Mouse (Mus musculus): ENCODE data around the gene Swi5.

Gene Swi5

DNA sequence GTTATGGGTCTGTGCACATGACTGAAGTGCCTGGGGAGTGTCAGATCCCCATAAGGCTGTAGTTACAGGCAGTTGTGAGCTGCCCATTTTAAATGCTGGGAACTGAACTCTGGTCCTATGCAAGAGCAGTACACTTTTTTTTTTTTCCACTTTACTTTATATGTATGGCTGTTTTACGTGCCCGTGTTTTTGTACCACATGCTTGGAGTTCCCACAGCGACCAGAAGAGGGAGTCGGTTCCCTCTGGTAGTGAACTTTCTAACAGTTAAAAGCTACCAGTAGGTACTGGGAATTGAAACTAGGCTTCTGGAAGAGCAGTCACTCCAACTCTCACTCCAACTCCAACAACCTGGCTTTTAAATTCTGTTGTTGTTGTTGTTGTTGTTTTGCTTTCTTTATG, 27.2 kb downstream of the Swi5 start:
- no peak for DNase-seq (ENCODE audit: low spot score in 2 of 2)

DNA sequence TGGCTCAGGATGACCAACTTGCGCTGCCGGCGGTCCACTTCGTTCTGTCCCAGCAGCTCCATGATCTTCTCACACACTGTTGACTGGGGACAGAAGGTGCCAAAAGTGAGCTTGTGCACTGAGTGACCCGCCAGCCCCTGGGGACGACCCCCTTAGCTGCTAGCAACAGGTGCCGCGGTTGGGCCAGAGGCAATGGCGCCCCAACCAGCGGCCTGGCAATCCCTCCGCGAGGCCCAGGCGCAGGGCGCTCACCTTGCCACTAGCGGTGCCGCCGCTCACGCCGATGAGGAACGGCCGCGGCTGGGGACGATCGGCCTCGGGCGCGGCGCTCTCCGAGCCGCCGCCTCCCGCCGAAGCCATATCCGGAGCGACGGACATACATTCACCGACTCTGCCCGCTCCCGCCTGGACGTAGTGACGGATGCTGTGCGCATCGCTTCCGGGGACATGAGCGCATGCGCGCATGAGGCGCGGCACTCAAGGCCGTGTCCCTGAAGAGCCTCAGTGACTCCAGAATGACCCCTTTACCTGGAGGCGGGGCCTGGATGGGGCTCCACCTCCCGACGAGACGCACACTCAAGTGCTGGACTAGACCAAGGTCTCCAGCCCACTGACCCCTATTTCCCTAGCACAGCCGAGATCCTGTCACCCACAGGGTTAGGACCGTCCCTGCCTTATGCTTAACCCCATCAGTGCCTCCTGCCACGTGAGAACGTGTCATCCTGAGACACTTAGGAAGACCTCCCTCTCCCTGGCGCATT, 28.0 kb downstream of the Swi5 start, which contains the start of gene Uck1:
Gene Uck1, minus strand, starts transcription at position 503 of the 761 bp plus-strand sequence.
- peak; percentile 82 to 87 for DNase-seq (ENCODE audit: low spot score in 2 of 2)

DNA sequence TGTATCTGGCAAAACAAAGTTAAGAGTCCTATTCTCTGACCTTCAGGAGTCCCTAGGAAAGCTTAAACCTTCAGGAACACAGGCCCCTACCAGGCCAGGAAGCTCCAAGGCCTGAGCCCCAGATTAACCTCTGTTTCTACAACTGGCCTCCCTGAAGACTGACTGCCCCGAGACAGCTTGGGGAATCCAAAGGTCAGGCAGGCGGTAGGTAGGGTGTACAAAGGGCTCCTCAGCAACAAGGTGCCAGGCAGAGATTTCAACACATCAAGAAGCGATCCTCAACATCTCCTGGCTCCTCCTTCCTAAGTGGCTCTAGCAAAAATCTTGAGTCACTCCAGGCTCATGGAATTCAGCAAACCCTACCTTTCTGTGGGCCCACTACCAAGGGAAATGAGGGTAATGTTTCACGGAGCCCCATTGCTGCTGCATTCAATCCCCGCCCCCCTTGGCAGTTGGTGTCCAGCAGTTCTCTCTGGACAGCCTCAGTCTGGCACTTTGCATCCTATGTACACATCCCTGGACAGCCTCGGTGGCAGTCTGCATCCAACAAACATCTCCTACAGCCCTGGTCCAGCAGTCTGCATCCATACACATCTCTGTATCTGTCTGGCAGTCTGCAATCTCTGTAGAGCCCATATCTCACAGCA, 28.9 kb downstream of the Swi5 start:
- DNase-seq (ENCODE audit: low spot score in 2 of 2): no peak

DNA sequence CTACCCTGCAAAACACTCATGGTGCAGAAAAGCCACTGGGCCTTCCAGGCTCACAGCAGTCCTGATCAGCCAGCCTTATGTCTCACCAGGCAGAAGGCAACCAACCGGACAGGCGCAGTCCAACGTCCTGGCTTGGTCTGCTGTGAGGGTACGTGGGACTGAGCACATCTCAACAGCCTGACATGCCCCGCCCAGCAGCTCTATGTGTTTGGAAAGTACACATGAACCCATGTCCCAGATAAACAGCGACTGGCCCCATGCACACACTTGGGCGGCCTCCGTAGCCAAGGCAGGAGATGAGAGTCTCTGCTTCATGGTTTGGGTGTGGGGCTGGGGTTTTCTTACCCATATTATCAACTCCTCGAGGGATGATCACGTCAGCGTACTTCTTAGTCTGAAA, 31.6 kb downstream of the Swi5 start:
- no peak for DNase-seq (ENCODE audit: low spot score in 2 of 2)

GRCm38 (mm10) chr2:32254563-32254962, 33.3 kb downstream of the Swi5 start:
- no peak for DNase-seq (ENCODE audit: low spot score in 2 of 2)

- DNase-seq (ENCODE audit: low spot score in 2 of 2): no peak
Observed at GRCm38 (mm10) chr2:32253352-32253751, 34.5 kb downstream of the Swi5 start.

DNA sequence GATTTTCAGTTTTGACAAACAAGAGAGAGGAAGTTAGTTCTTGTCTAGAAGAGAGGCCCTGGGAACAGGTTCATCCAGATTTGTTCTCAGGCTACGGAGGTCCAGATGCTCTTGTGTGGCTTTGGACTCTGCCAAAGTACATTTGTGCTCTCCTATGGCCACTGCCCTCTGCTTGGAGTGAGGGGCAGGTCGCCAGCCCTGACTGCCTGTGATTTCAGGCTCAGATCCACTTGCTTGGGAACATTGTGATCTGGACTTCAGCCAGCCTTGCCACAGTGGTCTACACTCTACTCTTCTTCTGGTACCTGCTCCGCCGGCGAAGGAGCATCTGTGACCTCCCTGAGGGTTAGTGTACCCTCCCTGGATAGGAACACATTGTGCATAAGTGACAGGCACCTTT, 35.2 kb downstream of the Swi5 start:
- DNase-seq (ENCODE audit: low spot score in 2 of 2): no peak

DNA sequence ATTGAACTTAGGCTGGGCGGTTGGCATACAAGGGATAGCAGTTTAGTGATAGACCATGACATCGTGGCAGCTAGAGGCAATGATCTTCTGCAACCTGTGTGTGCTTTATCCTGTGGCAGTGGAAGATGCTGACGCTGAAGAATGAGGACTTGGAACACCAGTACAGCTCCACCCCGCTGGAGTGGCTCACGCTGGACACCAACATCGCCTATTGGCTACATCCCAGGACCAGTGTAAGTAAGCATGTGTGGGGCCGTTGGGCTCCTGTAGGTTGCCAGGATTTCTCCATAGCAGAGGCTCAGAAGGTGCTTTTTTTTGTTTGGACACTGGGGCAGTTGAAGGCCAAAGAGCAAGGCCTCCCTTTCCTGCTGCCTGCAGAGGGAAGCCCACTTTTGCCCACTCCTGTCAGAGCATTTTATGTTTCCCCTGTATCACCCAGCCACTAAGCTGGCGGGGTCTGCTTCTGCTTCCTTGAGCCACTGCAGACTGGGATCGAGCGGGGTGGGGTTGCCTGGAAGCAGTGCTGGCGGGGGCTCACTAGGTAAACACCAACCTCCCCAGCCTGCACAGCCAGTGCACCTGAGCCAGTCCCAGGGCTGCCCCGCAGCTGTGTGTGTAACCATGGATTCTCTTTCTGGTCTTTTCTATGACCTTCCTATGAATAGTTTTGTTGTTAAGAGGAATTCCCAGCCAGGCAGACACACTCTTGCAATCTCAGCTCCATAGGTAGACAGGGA, 35.9 kb downstream of the Swi5 start:
- no peak for DNase-seq (ENCODE audit: low spot score in 2 of 2)

DNA sequence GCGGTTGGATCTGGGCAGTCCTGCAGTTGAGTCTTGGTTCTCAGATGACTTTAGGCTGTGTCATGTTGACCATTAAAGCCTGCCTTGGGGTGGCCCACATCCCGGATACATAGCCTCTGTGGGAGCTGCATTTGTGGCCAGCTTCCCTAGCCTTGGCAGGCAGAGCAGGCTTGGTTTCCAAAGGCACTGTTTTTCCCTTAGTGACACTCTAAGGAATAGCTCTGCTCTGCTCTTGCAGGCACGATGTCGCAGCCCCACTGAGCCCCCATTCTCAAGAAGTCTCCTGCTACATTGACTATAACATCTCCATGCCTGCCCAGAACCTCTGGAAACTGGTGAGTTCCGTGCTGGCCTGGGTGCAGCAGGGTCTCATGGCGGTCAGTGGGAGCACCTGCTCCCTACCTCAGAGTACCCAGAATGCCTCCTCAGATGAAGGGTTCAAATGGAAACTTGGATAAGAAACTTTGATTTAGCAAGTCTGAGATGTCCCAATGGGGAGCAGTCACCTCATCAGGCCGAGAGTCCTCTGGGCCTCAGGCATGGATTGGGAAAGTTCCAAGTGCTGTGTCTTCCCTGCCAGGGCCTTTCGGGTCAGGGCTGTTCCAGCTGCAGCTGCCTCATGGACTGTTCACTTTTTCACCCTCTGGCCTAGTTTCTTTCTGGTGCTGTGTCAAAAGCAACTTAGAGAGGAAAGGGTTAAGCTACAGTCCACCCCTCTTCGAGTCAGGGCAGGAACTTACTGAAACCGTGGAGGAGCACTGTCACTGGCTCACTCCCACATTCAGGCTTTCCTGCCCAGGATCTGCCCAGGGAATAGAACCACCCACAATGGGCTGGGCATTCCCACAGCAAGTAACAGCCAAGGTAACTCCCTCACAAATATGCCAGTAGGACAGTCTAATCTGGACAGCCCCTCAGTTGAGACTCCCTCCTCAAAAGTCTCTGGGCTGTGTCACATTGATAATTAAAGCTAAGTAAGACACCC, 39.2 kb downstream of the Swi5 start:
- DNase-seq (ENCODE audit: low spot score in 2 of 2): no peak

DNA sequence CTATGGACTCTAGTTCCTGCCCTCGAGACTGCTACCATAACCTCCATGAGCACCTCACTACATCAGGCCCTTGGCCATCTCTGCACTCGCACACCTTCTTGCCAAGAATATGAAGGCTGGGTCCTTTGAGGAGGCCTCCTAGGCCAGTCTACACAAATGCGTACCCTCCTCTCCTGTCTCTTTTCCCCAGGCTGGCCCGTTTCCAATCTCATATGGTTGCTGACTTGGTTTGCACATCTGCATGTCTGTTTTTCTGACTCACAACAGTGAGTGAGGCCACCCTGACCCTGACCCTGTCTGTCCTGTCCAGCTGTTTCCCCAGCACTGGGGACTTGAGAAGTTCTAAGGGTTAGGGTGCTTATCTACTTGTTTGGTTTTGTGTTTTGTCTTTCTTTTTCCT, 41.1 kb downstream of the Swi5 start:
- DNase-seq (ENCODE audit: low spot score in 2 of 2): no peak

DNA sequence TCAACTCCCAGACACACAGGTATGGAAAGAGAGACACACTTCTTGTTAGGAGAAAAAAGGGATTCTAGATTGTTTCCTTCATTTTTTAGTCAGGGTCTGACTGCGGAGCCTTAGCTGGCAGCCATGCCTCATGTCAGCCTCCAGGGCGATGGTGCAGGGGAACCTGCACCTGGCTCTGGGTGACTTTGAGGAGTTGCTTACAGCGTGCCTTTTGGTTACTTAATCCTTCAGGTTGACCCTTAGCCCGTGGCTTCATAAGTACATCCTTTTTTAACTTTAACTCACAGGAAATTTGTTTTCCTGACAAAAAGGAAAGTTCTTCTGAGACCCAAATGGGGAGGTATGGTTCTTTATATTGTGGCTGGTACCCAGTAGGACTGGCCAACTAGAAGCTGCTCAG, 44.9 kb downstream of the Swi5 start:
- no peak for DNase-seq (ENCODE audit: low spot score in 2 of 2)

DNA sequence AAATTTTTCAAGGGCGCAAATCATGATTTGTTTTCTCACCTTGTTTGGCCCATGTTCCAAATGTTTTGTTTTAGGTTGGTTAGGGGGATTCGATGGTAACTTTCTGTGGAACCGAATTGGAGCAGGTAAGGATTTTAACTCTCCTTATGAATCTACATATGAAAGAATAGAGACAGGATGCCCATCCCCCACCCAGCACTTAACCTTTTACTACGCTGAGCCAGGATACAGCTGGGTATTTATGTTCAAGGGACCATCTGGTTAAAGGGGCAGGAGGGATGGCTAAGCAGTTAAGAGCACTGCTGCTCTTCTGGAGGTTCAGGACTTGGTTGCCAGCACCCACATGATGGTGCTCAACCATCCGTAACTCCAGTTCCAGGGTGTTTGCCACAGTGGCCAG, 47.3 kb downstream of the Swi5 start:
- DNase-seq (ENCODE audit: low spot score in 2 of 2): no peak

DNA sequence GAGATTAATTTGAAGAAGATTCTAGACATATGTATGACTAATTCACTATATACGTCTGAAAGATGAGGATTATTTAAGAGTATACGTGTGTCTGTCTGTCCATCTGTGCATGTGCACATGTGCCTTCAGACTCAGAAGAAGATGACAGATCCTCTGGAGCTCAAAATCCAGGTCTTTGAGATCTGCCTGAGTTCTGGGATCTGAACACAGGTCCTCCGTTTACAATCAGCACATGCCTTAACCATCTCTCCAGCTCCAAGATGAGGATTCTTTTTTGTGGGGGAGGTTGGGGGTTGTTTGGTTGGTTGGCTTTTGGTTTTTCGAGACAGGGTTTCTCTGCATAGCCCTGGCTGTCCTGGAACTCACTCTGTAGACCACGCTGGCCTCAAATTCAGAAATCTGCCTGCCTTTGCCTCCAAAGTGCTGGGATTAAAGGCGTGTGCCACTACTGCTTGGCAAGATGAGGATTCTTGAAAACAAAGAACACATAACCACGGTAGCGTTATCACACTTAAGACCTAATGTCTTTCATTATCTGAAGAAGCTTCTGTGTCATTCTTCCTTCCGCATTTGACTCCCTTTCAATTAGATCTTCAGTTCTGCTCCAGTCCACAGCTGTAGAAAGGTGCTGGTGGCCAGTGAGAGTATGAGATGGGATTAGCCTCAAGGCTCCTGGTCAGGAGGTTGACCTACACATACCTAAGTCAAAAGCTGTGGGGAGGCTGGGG, 49.0 kb downstream of the Swi5 start:
- no peak for DNase-seq (ENCODE audit: low spot score in 2 of 2)

- no peak for DNase-seq (ENCODE audit: low spot score in 2 of 2)
Observed at GRCm38 (mm10) chr2:32237571-32237970, 50.3 kb downstream of the Swi5 start.

DNA sequence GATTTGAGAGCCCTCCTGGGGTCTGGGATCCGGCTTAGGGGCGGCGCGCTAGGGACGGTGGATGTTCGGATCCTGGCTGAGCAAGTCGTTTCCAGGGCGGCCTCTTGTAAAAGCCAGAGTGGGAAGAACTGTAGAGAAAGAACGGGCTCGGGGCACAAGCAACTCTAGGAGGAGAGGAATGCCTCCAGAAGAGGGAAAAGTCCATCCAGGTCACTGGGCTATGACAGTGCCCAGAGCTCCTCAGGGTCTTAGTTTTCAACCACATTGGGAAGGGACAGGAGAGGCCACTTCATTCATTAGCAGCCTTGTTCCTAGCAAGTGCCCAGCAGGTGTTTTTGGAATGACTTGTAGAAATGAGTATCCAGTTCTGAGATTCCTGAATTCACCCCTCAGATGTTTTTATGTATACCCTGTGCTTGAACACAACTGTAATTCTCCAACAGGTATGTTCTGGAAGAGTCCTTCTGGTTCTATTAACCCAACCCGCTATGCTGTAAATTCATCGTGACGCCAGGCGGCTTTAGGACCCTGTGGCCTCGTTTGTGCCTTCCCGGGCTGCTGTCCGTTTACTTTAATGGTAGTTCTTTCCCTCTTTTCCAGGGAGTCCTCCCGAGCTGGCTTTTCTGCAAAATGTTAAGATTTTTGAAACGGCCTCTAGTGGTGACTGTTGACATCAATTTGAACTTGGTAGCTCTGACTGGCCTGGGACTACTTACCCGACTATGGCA, 51.0 kb downstream of the Swi5 start:
- DNase-seq (ENCODE audit: low spot score in 2 of 2): peak in 1 of 2 experiments; percentile 42

GRCm38 (mm10) chr2:32235886-32236759, 51.8 kb downstream of the Swi5 start, which contains the start of gene Pomt1:
TSS of gene Pomt1 (plus strand) at chr2:32236590.
- DNase-seq (ENCODE audit: low spot score in 2 of 2): peak; percentile 84 to 89

DNA sequence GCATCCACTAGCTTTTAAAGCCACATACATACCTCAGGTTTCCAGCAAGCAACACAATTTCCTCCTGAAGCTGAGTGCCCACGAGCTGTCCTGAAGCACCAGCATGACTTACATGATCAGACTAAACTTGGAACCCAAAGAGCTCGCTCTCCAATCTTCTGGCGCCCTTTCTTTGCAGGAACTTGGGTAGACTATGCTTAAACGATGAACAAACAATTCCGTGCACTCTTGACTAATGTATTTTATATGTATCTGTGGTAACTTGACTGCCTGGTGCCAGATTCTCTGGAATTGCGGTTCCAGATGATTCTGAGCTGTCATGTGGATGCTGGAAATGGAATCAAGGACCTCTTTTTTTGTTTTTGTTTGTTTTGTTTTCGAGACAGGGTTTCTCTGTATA, 52.4 kb downstream of the Swi5 start:
- no peak for DNase-seq (ENCODE audit: low spot score in 2 of 2)

Data from urinary bladder, postnatal 4 days (tissue).